Mouse (Mus musculus) lung, adult 2 months (tissue): ENCODE measurements around the gene Pcx.

Source experiments
- CTCF ChIP-seq: fragments of 200-500 bp; IDR thresholded peaks from 2 replicates; pipeline ENCODE4 v1.5.1; 2011; ENCODE audit warnings: mild to moderate bottlenecking, low read length, control low read depth; ENCODE audit not compliant: insufficient read depth
- POLR2A ChIP-seq: fragments of 200-500 bp; IDR thresholded peaks from 2 replicates; pipeline ENCODE4 v1.6.1; 2011; ENCODE audit warnings: low read depth, mild to moderate bottlenecking, control low read depth, low read length, borderline replicate concordance; ENCODE audit errors: extremely low read depth

DNA sequence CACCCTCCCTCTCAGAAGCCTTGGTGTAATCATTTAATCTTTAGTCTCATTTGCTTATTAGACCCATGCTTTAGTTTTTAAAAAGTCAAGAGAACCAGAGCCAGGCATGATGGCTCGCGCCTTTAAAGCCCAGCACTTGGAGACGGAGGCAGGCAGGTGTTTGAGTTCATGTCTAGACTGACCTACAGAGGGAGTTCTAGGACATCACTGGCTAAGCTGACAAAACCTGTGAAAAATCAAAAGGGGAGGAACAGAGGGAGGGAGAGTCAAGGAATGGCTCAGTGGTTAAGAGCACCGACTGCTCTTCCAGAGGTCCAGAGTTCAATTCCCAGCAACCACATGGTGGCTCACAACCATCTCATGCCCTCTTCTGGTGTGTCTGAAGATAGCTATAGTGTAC lies 125.7 kb downstream of the Pcx start:
- TF ChIP-seq CTCF (no peak), POLR2A (no peak)
